Mouse (Mus musculus) heart, embryonic 12.5 days (tissue): Measurements from ENCODE around the gene Yif1a. TPM values are rescaled to one million over a fixed set of nuclear protein-coding genes. Genes with fewer than 3 reads are reported as not detected.
"Not testable (repeated sequence)": the region's sequence is repeated elsewhere in the genome, so short reads cannot be mapped to it uniquely, and the experiment has no call there.

ENCODE experiments used
- ATAC-seq: fragments of 200-750 bp; cut with Nextera tagmentation; 2 replicates; pipeline ENCODE4 v1.8.0; 2017; ENCODE audit warnings: moderate TSS enrichment, moderate library complexity; ENCODE audit not compliant: insufficient number of reproducible peaks, low FRiP score
- H3K27ac ChIP-seq: fragments of 300-500 bp; sonication (generic); 2 replicates; pipeline ENCODE4 v1.5.1; 2016; ENCODE audit warnings: mild to moderate bottlenecking, moderate library complexity; ENCODE audit not compliant: poor library complexity, severe bottlenecking
- H3K27me3 ChIP-seq: fragments of 300-500 bp; sonication (generic); replicated peaks from 2 replicates; pipeline ENCODE4 v1.6.1; 2016; ENCODE audit warnings: mild to moderate bottlenecking, moderate library complexity
- H3K36me3 ChIP-seq: fragments of 300-500 bp; sonication (generic); 2 replicates; pipeline ENCODE4 v1.6.1; 2016; ENCODE audit warnings: mild to moderate bottlenecking, moderate library complexity
- H3K4me1 ChIP-seq: fragments of 300-500 bp; sonication (generic); replicated peaks from 2 replicates; pipeline ENCODE4 v1.6.1; 2016; ENCODE audit warnings: mild to moderate bottlenecking
- H3K4me2 ChIP-seq: fragments of 300-500 bp; sonication (generic); 2 replicates; pipeline ENCODE4 v1.6.1; 2016; ENCODE audit warnings: mild to moderate bottlenecking, moderate library complexity
- H3K4me3 ChIP-seq: fragments of 300-500 bp; sonication (generic); 2 replicates; pipeline ENCODE4 v1.5.1; 2016; ENCODE audit warnings: mild to moderate bottlenecking
- H3K9ac ChIP-seq: fragments of 300-500 bp; sonication (generic); 2 replicates; pipeline ENCODE4 v1.6.1; 2016; ENCODE audit warnings: mild to moderate bottlenecking, moderate library complexity
- H3K9me3 ChIP-seq: fragments of 300-500 bp; sonication (generic); replicated peaks from 2 replicates; pipeline ENCODE4 v1.6.1; 2016; ENCODE audit warnings: mild to moderate bottlenecking, moderate library complexity
- WGBS: fragments of 180-500 bp; shearing (Covaris S2); methylation state at CpG from one replicate; pipeline ENCODE4 v1.1.7; 2016; 5-methylcytosine and 5-hydroxymethylcytosine counted together
- polyA plus RNA-seq: library from polyadenylated mRNA; unstranded; fragments of >200 nt; fragmentation: Nextera tagmentation; extraction: Ambion mirVana; gene quantifications from 2 replicates; pipeline ENCODE4 v1.2.1, GENCODE M21; 2016

The Yif1a gene
- polyA plus RNA-seq, 1 experiment from 2014 or later: 82.8 TPM

GRCm38 (mm10) chr19:5072389-5073019 lies 15.8 kb upstream of the Yif1a start:
- peak overlapping the region; percentile 96 for H3K4me2 ChIP-seq
- no peaks in the 10 kb centered on the region for H3K9me3 ChIP-seq
- no peaks in the 10 kb centered on the region for H3K36me3 ChIP-seq
- H3K9ac ChIP-seq: peak overlapping the region; percentile 27; the same call in 1 of the 2 replicates
- H3K27me3 ChIP-seq: peaks cover 33% of the 10 kb centered on the region
- peak; percentile 10; the same call in 1 of the 2 replicates for ATAC-seq
- peak overlapping the region; percentile 48 for H3K4me3 ChIP-seq
- peaks cover 49% of the 10 kb centered on the region for H3K4me1 ChIP-seq
- H3K27ac ChIP-seq: peak overlapping the region; percentile 46
- WGBS: 2% methylated on average over 20 of the region's 20 CpGs

DNA sequence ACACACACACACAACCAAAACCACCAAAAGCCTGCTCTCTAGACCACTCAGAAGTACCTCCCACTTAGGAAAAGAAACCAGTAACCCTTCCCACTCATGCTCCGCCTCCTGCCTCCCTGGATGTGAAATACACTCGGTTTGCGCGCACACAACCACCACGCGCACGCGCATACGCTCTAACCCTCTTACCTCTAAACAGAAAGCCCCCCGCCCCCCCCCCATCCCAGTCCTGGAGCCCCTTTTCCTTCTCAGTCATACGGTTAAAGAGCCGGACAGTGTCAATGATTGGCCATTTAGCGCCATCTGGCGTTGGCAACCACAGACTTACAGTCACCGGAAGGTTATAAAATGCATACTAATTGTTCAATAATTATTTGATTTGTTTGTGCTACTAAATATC lies 15.3 kb upstream of the Yif1a start:
- Histone ChIP-seq H3K36me3 (no peaks in the 10 kb centered on the region), H3K27ac (0 out of 2 replicates have a peak overlapping the region, but pooled peaks have one; percentile 18), H3K4me2 (peak overlapping the region; percentile 96), H3K4me3 (peak overlapping the region; percentile 48), H3K9me3 (no peaks in the 10 kb centered on the region), H3K9ac (no peak overlapping the region), H3K4me1 (peaks cover 45% of the 10 kb centered on the region), H3K27me3 (peaks cover 33% of the 10 kb centered on the region)
- ATAC-seq: no peak
- WGBS: 2% methylated on average over 15 of the region's 15 CpGs

DNA sequence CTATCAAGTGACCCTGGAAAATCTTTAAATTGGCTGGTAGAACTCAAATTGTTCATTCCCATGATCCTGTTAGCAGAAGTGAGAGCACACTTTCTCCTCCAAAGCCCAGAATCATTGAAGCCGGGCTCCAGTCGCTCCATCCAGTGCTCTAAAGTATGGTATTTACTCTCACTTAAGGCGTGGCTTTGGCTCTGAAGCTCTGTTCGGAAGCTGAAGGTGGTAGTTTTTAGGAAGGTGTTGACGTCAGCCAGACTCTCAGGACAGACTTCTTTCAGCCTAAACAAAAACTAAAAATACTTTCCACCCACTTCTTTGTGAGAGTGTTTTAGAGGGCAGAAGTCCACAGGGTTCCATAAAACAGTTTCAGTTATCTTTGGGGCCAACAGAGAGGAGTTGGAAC lies 14.8 kb upstream of the Yif1a start:
- H3K9ac ChIP-seq: no peak overlapping the region
- WGBS: 33% methylated on average over 5 of the region's 5 CpGs

DNA sequence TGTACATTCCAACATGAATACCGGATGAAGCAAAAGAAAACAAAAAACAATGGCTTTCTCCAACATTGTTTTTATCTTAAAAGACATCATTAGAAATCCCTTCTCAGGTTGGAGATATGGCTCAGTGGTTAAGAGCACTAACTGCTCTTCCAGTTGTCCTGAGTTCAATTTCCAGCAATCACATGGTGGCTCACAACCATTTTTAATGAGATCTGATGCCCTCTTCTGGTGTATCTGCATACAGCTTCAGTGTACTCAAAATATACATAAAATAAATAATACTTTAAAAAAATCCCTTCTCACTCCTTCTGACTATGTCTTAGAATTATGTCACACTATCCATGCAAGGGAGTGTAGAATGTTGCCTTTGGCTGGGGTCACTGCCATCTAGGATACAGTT lies 9.1 kb upstream of the Yif1a start:
- no peaks in the 10 kb centered on the region for H3K4me1 ChIP-seq
- WGBS: 84% methylated on average over 1 of the region's 1 CpGs
- no peaks in the 10 kb centered on the region for H3K9me3 ChIP-seq
- no peak overlapping the region for H3K4me2 ChIP-seq
- H3K9ac ChIP-seq: no peak overlapping the region
- no peak for ATAC-seq
- H3K36me3 ChIP-seq: no peaks in the 10 kb centered on the region
- no peak overlapping the region for H3K4me3 ChIP-seq
- H3K27ac ChIP-seq: no peak overlapping the region
- peaks cover 53% of the 10 kb centered on the region for H3K27me3 ChIP-seq

More for the DNA sequence above, 14.8 kb upstream of the Yif1a start:
- Histone ChIP-seq H3K27ac (no peak overlapping the region), H3K27me3 (peaks cover 32% of the 10 kb centered on the region), H3K4me1 (peaks cover 40% of the 10 kb centered on the region), H3K4me3 (no peak overlapping the region), H3K4me2 (no peak overlapping the region), H3K36me3 (no peaks in the 10 kb centered on the region), H3K9me3 (no peaks in the 10 kb centered on the region)
- no peak for ATAC-seq

DNA sequence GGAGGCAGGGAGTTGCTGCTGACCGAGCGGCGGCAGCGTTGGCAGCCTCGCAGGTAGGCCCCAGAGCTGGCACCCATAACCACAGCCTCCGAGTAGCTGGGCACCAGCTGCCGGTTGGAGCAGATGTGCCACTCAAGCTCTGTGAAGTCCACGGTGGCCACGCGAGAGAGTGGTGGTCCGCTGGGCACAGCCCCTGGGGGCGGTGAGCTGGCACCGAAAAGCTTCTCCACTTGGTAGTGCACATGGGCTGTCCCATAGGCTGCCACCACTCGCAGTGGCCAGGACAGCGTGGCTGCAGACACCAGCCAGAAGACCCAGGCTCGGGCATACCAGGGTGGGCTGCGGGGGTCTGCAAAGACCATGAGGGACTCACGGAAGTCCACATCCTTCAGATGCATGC lies 6.3 kb upstream of the Yif1a start:
- Histone ChIP-seq H3K9me3 (no peaks in the 10 kb centered on the region), H3K4me2 (no peak overlapping the region), H3K27ac (no peak overlapping the region), H3K27me3 (peaks cover 68% of the 10 kb centered on the region), H3K36me3 (no peaks in the 10 kb centered on the region), H3K4me1 (peaks cover 10% of the 10 kb centered on the region), H3K9ac (no peak overlapping the region), H3K4me3 (no peak overlapping the region)
- ATAC-seq: no peak
- 52% methylated on average over 18 of the region's 18 CpGs for WGBS

DNA sequence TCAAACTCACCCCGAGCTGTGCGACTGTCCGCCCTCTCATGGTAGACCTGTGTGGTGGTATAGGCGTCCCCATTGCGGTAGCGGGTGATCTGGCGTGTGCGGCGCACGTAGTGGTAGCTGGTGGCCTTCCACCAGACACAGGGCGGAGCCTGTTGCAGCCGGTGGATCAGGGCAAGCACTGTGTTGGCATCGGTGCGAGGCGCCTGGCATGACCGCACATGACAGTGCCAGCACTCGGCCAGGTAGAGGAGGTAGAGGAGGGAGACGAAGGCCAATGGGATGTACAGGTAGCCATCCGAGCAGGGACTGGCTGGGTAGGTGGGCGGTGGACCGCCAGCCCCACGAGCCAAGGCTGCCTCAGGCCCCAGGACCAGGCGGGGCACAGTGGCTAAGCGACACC lies 5.7 kb upstream of the Yif1a start:
- Histone ChIP-seq H3K4me2 (no peak overlapping the region), H3K36me3 (no peaks in the 10 kb centered on the region), H3K27me3 (peaks cover 68% of the 10 kb centered on the region), H3K4me3 (no peak overlapping the region), H3K4me1 (peaks cover 16% of the 10 kb centered on the region), H3K9ac (no peak overlapping the region), H3K27ac (no peak overlapping the region), H3K9me3 (no peaks in the 10 kb centered on the region)
- ATAC-seq: no peak
- 58% methylated on average over 24 of the region's 24 CpGs for WGBS

DNA sequence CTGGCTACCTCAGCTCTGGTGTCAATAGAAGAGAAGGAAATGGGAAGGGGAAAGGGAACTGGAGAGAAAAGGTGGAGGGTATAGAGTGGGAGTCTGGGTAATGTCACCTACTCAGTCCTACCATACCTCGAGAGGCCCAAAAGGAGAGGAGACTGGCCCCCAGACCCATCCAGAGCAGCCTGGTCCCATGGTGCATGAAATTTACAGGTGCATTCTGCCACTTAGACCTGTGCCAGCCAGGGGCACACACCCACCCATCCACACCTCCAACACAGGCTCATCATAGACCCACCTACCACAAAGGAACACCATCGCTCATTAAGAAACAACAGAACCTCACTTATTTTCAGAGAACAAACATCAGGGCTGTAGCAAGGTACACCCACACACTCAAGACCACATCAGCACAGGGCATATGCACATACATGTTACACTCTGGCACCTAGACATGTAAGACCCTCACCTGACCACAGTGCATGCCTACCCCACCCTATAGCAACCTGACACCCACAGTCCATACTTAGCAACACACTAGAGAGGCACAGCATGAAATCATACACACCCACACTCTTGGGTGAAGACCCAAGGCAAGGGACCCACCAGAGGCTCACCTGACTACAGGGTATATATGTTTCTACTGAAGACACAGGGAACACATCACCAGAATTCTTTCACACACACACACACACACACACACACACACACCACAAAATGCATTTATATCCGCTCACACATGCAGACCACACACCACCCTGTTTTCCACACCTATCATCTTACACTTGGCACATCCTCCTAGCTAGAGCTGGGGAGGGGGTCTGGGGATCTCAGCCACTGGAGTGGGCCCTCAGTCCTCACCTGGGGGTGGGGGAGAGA lies 4.1 kb upstream of the Yif1a start:
- 73% methylated on average over 3 of the region's 3 CpGs for WGBS
- H3K4me3 ChIP-seq: peak overlapping the region; percentile 54

GRCm38 (mm10) chr19:5084834-5085144 lies 3.5 kb upstream of the Yif1a start:
- WGBS: 2% methylated on average over 15 of the region's 15 CpGs
- Histone ChIP-seq H3K9me3 (no peaks in the 10 kb centered on the region), H3K27ac (no peak overlapping the region), H3K36me3 (peaks cover 4% of the 10 kb centered on the region; the same call in 1 of the 2 replicates), H3K4me2 (peak overlapping the region; percentile 89), H3K4me1 (peaks cover 25% of the 10 kb centered on the region), H3K27me3 (peaks cover 67% of the 10 kb centered on the region), H3K9ac (peak overlapping the region; percentile 52; the same call in 1 of the 2 replicates), H3K4me3 (peak overlapping the region; percentile 54)
- ATAC-seq: no peak

More for the DNA sequence above, 4.1 kb upstream of the Yif1a start:
- Histone ChIP-seq H3K27ac (no peak overlapping the region), H3K9ac (no peak overlapping the region), H3K27me3 (peaks cover 68% of the 10 kb centered on the region), H3K4me2 (peak overlapping the region; percentile 89), H3K36me3 (no peaks in the 10 kb centered on the region), H3K4me1 (peaks cover 21% of the 10 kb centered on the region), H3K9me3 (no peaks in the 10 kb centered on the region)
- no peak for ATAC-seq

DNA sequence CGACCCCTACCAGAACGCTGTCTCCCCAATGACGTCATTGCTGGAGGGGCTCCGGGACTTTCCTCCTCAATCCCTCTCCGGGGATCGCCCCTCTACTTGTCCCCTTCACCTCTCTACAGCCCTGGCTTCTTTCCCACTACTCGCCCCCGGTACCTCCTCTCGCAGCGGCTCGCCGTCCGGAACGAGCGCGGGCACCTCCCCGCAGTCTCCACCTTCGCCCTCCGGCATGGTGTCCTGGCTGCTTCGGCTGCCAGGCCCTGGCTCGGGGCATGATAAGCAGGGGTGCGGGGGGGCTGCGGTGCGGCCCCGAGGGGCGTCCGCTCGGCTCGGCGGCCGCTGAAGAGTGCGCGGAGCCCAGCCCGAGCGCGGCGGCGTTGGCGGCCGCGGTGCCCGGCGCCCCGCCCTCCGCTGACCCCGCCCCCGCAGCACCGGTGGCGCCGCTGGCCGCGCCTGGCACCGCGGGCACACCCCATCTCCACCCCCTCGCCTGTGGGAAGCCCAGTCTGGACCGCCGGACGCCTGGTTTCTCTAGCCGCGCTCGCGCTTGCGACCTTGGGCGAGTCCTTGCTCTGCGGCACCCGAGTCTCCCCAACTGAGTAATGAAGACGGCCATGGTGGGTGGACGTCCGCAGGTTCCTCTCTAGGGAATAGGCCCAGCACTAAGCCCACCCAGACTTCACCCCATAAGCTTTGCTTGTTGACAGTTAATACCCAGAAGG lies 3.0 kb upstream of the Yif1a start, which contains the start of gene Tmem151a:
Tmem151a (minus strand) TSS at position 387 of the 719 bp plus-strand sequence.
- peak within 1 kb of the TSS; percentile 52 for H3K9ac ChIP-seq
- WGBS: 1% methylated on average over 60 of the region's 69 CpGs
- peaks cover 62% of the 10 kb centered on the region for H3K27me3 ChIP-seq
- H3K36me3 ChIP-seq: peaks cover 7% of the 10 kb centered on the region; the same call in 1 of the 2 replicates
- no peaks in the 10 kb centered on the region for H3K9me3 ChIP-seq
- no peak within 1 kb of the TSS for H3K27ac ChIP-seq
- peaks cover 25% of the 10 kb centered on the region for H3K4me1 ChIP-seq
- no peak for ATAC-seq
- H3K4me2 ChIP-seq: peak within 1 kb of the TSS; percentile 89
- H3K4me3 ChIP-seq: peak within 1 kb of the TSS; percentile 54

DNA sequence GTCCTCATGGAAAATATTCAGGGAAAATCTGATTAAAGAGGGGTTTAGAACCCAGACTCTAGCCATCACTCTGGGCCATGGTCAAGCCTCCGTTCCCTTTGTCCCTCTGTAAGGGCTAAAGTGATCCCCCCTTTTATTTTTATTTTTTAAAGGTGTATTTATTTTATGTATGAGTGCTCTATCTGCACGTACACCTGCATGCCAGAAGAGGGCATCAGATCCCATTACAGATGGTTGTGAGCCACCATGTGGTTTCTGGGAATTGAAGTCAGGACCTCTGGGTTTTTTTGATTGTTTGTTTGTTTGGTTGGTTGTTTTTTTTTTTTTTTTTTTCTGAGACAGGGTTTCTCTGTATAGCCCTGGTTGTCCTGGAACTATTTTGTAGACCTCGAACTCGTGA lies 1.8 kb upstream of the Yif1a start:
- not testable (repeated sequence) for ATAC-seq, H3K4me2 ChIP-seq, H3K9ac ChIP-seq, H3K9me3 ChIP-seq, H3K27ac ChIP-seq, H3K4me3 ChIP-seq
- Histone ChIP-seq H3K36me3 (peaks cover 19% of the 10 kb centered on the region), H3K27me3 (peaks cover 50% of the 10 kb centered on the region), H3K4me1 (peaks cover 25% of the 10 kb centered on the region)
- whole genome bisulfite sequencing: 45% methylated on average over 4 of the region's 4 CpGs

- Histone ChIP-seq H3K4me2 (peak overlapping the region; percentile 86), H3K9ac (peak overlapping the region; percentile 79; the same call in 1 of the 2 replicates), H3K36me3 (peaks cover 34% of the 10 kb centered on the region), H3K27ac (no peak overlapping the region), H3K27me3 (peaks cover 22% of the 10 kb centered on the region), H3K9me3 (no peaks in the 10 kb centered on the region), H3K4me3 (peak overlapping the region; percentile 73), H3K4me1 (peaks cover 30% of the 10 kb centered on the region)
- WGBS: 88% methylated on average over 4 of the region's 4 CpGs
- no peak for ATAC-seq
Measured at GRCm38 (mm10) chr19:5089324-5089723, 986 bp downstream of the Yif1a start.
